In the genomic region with DNA sequence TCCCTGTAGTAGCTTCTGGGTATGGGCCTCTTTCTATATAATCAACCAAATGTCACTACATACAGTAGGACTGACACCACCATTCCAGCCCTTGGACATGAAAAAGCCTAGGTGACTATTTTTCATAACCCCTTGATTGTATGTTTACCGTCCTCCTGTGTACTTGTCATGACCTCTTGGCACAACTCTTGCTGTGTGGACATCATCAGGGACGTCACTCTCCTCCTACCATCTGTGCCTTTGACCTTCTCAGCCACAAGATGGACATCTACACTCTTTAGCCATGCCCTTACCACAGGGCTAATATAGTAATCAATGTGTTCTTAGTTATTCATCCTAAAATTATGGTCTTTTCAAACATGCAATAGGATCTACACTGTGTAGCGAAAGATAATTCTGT, we compare ENCODE assay signal across 19 mouse cellular contexts.
DNase-seq lines count a peak whose midpoint lies in the region; ATAC-seq and TF ChIP-seq lines count a peak whose summit lies in the region.
"Had no signal": no experiment of that assay in that cellular context is flagged by ENCODE, and none has a peak within 500 bp of the region (broad histone marks: within the 10 kb centered on the region; RNA-seq: fewer than 3 reads in every experiment).

No protein-coding gene starts in this region.

- no peak overlapping the region for H3K27ac ChIP-seq in liver, adult 2 months (replicated peaks; ENCODE audit: insufficient read depth, low read depth, low read length)
- H3K27ac ChIP-seq in liver, embryonic 11.5 days (ENCODE audit: low read depth, low read length), result no peak overlapping the region
- H3K27ac ChIP-seq in liver, postnatal 0 days (ENCODE audit: low read depth), result no peak overlapping the region
- H3K27ac ChIP-seq in liver, embryonic 12.5 days, result no peak overlapping the region

- TF ChIP-seq CTCF in liver, adult 2 months (IDR thresholded peaks at IDR 0.05; ENCODE audit: low read depth, low read length), result no peak
- TF ChIP-seq CTCF in liver, postnatal 0 days (IDR thresholded peaks at IDR 0.05; ENCODE audit: low read depth), result no peak

- no peak overlapping the region for H3K4me3 ChIP-seq in liver, adult 2 months (ENCODE audit: insufficient read depth, low read depth, low read length)
- no peak overlapping the region for H3K4me3 ChIP-seq in liver, embryonic 11.5 days (ENCODE audit: low read depth, low read length)
- H3K4me3 ChIP-seq in liver, postnatal 0 days (ENCODE audit: low read depth, low read length), result no peak overlapping the region
- H3K4me3 ChIP-seq in liver, embryonic 12.5 days, result no peak overlapping the region

- no peaks in the 10 kb centered on the region for H3K36me3 ChIP-seq in liver, adult 2 months (ENCODE audit: control insufficient read depth, insufficient read depth, low read length)
- H3K36me3 ChIP-seq in liver, embryonic 11.5 days (ENCODE audit: control insufficient read depth, insufficient read depth, low read length), result no peaks in the 10 kb centered on the region
- no peaks in the 10 kb centered on the region for H3K36me3 ChIP-seq in liver, postnatal 0 days (replicated peaks; ENCODE audit: insufficient read depth, low read length)
- no peaks in the 10 kb centered on the region for H3K36me3 ChIP-seq in liver, embryonic 12.5 days
- H3K36me3 ChIP-seq: G1E had no signal

- no peak overlapping the region for H3K9ac ChIP-seq in liver, adult 2 months (ENCODE audit: low read depth, low read length)
- H3K9ac ChIP-seq in liver, embryonic 11.5 days (ENCODE audit: low read depth, low read length), result no peak overlapping the region
- no peak overlapping the region for H3K9ac ChIP-seq in liver, postnatal 0 days (replicated peaks)
- H3K9ac ChIP-seq in liver, embryonic 12.5 days, result no peak overlapping the region

- TF ChIP-seq POLR2A in liver, adult 2 months (IDR thresholded peaks at IDR 0.05; ENCODE audit: extremely low read depth, insufficient read depth, low read length), result no peak

- no peaks in the 10 kb centered on the region for H3K79me2 ChIP-seq in liver, adult 2 months (ENCODE audit: control insufficient read depth, insufficient read depth, low read length)

- no peak overlapping the region for H3K4me2 ChIP-seq in liver, embryonic 11.5 days
- H3K4me2 ChIP-seq in liver, postnatal 0 days (ENCODE audit: low read depth, low read length), result no peak overlapping the region
- no peak overlapping the region for H3K4me2 ChIP-seq in liver, embryonic 12.5 days

- H3K4me1 ChIP-seq in liver, adult 2 months (ENCODE audit: control insufficient read depth, insufficient read depth, low read length), result peaks cover 3% of the 10 kb centered on the region; the same call in 1 of the 2 replicates
- no peaks in the 10 kb centered on the region for H3K4me1 ChIP-seq in liver, embryonic 11.5 days (replicated peaks; ENCODE audit: control insufficient read depth, insufficient read depth, low read length)
- no peaks in the 10 kb centered on the region for H3K4me1 ChIP-seq in liver, postnatal 0 days (ENCODE audit: insufficient read depth)
- H3K4me1 ChIP-seq in liver, embryonic 12.5 days, result no peaks in the 10 kb centered on the region

- DNase-seq in liver, adult 2 months (ENCODE audit: extremely low read depth, low read depth, low spot score), result peak; percentile 76
- no peak for DNase-seq in liver, embryonic 11.5 days (ENCODE audit: low spot score)
- no peak for DNase-seq in liver, postnatal 0 days
- DNase-seq: adrenal gland, adult 2 months; adrenal gland, adult 8-10 months; adrenal gland, postnatal 10 days; adrenal gland, postnatal 14 days; adrenal gland, postnatal 25 days; adrenal gland, postnatal 36 days; B cell, adult 2 months; cerebellum, adult 11 months; cerebellum, adult 11-12 months; cerebellum, adult 18-20 months had no signal

- H3K27me3 ChIP-seq in liver, adult 2 months (ENCODE audit: control insufficient read depth, insufficient read depth, low read length), result no peaks in the 10 kb centered on the region
- H3K27me3 ChIP-seq in liver, embryonic 11.5 days (replicated peaks; ENCODE audit: control insufficient read depth, insufficient read depth, low read length), result no peaks in the 10 kb centered on the region
- no peaks in the 10 kb centered on the region for H3K27me3 ChIP-seq in liver, postnatal 0 days (ENCODE audit: insufficient read depth, low read length)
- no peaks in the 10 kb centered on the region for H3K27me3 ChIP-seq in liver, embryonic 12.5 days (replicated peaks)
- H3K27me3 ChIP-seq: CH12.LX, Patski had no signal

- no peak for ATAC-seq in liver, embryonic 11.5 days (replicated peaks; ENCODE audit: low FRiP score)
- peak; percentile 76 for ATAC-seq in liver, postnatal 0 days
- no peak for ATAC-seq in liver, embryonic 12.5 days
- ATAC-seq: activated CD4-positive, CD25-positive, alpha-beta regulatory T cell, adult 4 months; CD4-positive, CD25-positive, alpha-beta regulatory T cell, adult 4 months; Patski had no signal

- no peak for TF ChIP-seq EP300 in liver, postnatal 0 days (IDR thresholded peaks at IDR 0.05; ENCODE audit: low read depth)

- WGBS in liver, adult 2 months, result 41% methylated on average over 3 of the region's 3 CpGs
- WGBS in liver, embryonic 11.5 days, result 76% methylated on average over 3 of the region's 3 CpGs
- 53% methylated on average over 3 of the region's 3 CpGs for WGBS in liver, postnatal 0 days (ENCODE audit: insufficient replicate concordance)
- 59% methylated on average over 3 of the region's 3 CpGs for WGBS in liver, embryonic 12.5 days (ENCODE audit: insufficient replicate concordance)

- no peaks in the 10 kb centered on the region for H3K9me3 ChIP-seq in liver, embryonic 11.5 days (ENCODE audit: control insufficient read depth, low read length)
- no peaks in the 10 kb centered on the region for H3K9me3 ChIP-seq in liver, postnatal 0 days (ENCODE audit: low read length)
- H3K9me3 ChIP-seq in liver, embryonic 12.5 days (replicated peaks), result 0 out of 2 replicates have a peak, but pooled peaks cover 6% of the 10 kb centered on the region
